29 mouse cellular contexts compared by ENCODE assay signal in the genomic region with DNA sequence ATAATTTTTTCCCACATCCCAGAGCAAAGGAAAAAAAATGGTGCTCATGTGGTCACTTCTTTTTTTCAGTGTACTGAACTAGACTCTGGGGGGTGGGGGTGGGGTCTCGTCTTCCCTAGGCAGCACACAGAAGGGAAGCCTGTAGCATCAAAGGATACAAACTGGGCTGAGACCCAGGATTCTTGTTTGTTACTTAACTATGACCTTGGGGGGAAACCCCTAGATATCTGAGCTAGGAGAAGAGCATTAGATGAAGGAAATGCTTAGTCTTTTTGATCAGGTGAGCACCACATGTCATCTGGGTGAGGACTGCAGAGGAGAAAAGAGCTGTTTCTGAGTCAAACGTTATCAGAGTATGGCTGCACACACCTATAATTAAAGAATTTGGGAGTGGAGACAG. TPM values are rescaled to one million over a fixed set of nuclear protein-coding genes. Genes with fewer than 3 reads are reported as not detected.
DNase-seq lines count a peak whose midpoint lies in the region; ATAC-seq and TF ChIP-seq lines count a peak whose summit lies in the region.
"Had no signal": no experiment of that assay in that cellular context is flagged by ENCODE, and none has a peak within 500 bp of the region (broad histone marks: within the 10 kb centered on the region; RNA-seq: fewer than 3 reads in every experiment).

No protein-coding gene starts in this region.

- no peak overlapping the region for H3K9ac ChIP-seq in liver, embryonic 12.5 days
- H3K9ac ChIP-seq in liver, embryonic 11.5 days (ENCODE audit: low read depth, low read length): no peak overlapping the region
- no peak overlapping the region for H3K9ac ChIP-seq in stomach, postnatal 0 days (ENCODE audit: low read length)
- H3K9ac ChIP-seq: embryonic facial prominence, embryonic 12.5 days; hindbrain, embryonic 13.5 days; limb, embryonic 13.5 days; midbrain, embryonic 13.5 days; neural tube, embryonic 15.5 days had no signal

- no peak for TF ChIP-seq POLR2A in small intestine, adult 2 months (IDR thresholded peaks at IDR 0.05; ENCODE audit: low read depth, low read length)

- no peak for TF ChIP-seq CTCF in small intestine, adult 2 months (IDR thresholded peaks at IDR 0.05; ENCODE audit: extremely low read depth, insufficient read length, insufficient replicate concordance, low read depth, low read length)
- TF ChIP-seq CTCF in stomach, postnatal 0 days (IDR thresholded peaks at IDR 0.05; ENCODE audit: low read depth): no peak

- H3K27ac ChIP-seq in liver, embryonic 12.5 days: peak overlapping the region; percentile 10; the same call in 1 of the 2 replicates
- H3K27ac ChIP-seq in liver, embryonic 11.5 days (ENCODE audit: low read depth, low read length): no peak overlapping the region
- H3K27ac ChIP-seq in small intestine, adult 2 months (ENCODE audit: insufficient read depth, low read depth, low read length): peak overlapping the region; percentile 94
- no peak overlapping the region for H3K27ac ChIP-seq in stomach, postnatal 0 days (replicated peaks)
- H3K27ac ChIP-seq: embryonic facial prominence, embryonic 12.5 days; hindbrain, embryonic 13.5 days; layer of hippocampus, adult 2 months; left cerebral cortex, adult 2 months; limb, embryonic 13.5 days; midbrain, embryonic 13.5 days; neural tube, embryonic 15.5 days had no signal

- TF ChIP-seq EP300 in stomach, postnatal 0 days (optimal IDR thresholded peaks at IDR 0.05): no peak

- no peak overlapping the region for H3K4me3 ChIP-seq in liver, embryonic 12.5 days
- H3K4me3 ChIP-seq in liver, embryonic 11.5 days (ENCODE audit: low read depth, low read length): no peak overlapping the region
- H3K4me3 ChIP-seq in small intestine, adult 2 months (ENCODE audit: low read depth, low read length): no peak overlapping the region
- H3K4me3 ChIP-seq in stomach, postnatal 0 days (ENCODE audit: low read depth, low read length): no peak overlapping the region
- H3K4me3 ChIP-seq: embryonic facial prominence, embryonic 12.5 days; hindbrain, embryonic 13.5 days; layer of hippocampus, adult 2 months; left cerebral cortex, adult 2 months; limb, embryonic 13.5 days; megakaryocyte, embryonic 14.5 days; midbrain, embryonic 13.5 days; neural tube, embryonic 15.5 days had no signal

- H3K9me3 ChIP-seq in liver, embryonic 12.5 days (replicated peaks): no peaks in the 10 kb centered on the region
- no peaks in the 10 kb centered on the region for H3K9me3 ChIP-seq in liver, embryonic 11.5 days (ENCODE audit: control insufficient read depth, low read length)
- H3K9me3 ChIP-seq in stomach, postnatal 0 days (ENCODE audit: control insufficient read depth, low read length): no peaks in the 10 kb centered on the region
- H3K9me3 ChIP-seq: embryonic facial prominence, embryonic 12.5 days; hindbrain, embryonic 13.5 days; limb, embryonic 13.5 days; megakaryocyte, embryonic 14.5 days; midbrain, embryonic 13.5 days; neural tube, embryonic 15.5 days had no signal

- no peaks in the 10 kb centered on the region for H3K27me3 ChIP-seq in liver, embryonic 12.5 days (replicated peaks)
- no peaks in the 10 kb centered on the region for H3K27me3 ChIP-seq in liver, embryonic 11.5 days (replicated peaks; ENCODE audit: control insufficient read depth, insufficient read depth, low read length)
- no peaks in the 10 kb centered on the region for H3K27me3 ChIP-seq in small intestine, adult 2 months (ENCODE audit: control insufficient read depth, insufficient read depth, low read length)
- H3K27me3 ChIP-seq in stomach, postnatal 0 days (ENCODE audit: control insufficient read depth, insufficient read depth, low read length): no peaks in the 10 kb centered on the region
- H3K27me3 ChIP-seq: embryonic facial prominence, embryonic 12.5 days; hindbrain, embryonic 13.5 days; limb, embryonic 13.5 days; megakaryocyte, embryonic 14.5 days; midbrain, embryonic 13.5 days; neural tube, embryonic 15.5 days had no signal

- DNase-seq in liver, embryonic 11.5 days (ENCODE audit: low spot score): no peak
- DNase-seq in CD4-positive, CD25-positive, alpha-beta regulatory T cell, adult 2 months (ENCODE audit: low read depth, low spot score): peak; percentile 44
- DNase-seq in stomach, postnatal 0 days (ENCODE audit: low spot score): no peak
- no peak for DNase-seq in thymus, postnatal 14 days
- DNase-seq: adrenal gland, postnatal 10 days; cerebellum, adult 11 months; cerebellum, adult 9-10 months; cerebellum, postnatal 36 days; embryo, embryonic 11 days; gastrocnemius, postnatal 25 days; heart, adult 18-20 months; heart, postnatal 4 days; kidney, adult 2 months; kidney, postnatal 36 days; lung, postnatal 4 days; right cerebral cortex, adult 18-20 months had no signal

- H3K4me1 ChIP-seq in liver, embryonic 12.5 days: peaks cover 45% of the 10 kb centered on the region
- peaks cover 13% of the 10 kb centered on the region; the same call in 1 of the 2 replicates for H3K4me1 ChIP-seq in liver, embryonic 11.5 days (replicated peaks; ENCODE audit: control insufficient read depth, insufficient read depth, low read length)
- H3K4me1 ChIP-seq in small intestine, adult 2 months (ENCODE audit: control insufficient read depth, insufficient read depth, insufficient read length, low read length): peaks cover 17% of the 10 kb centered on the region; the same call in 1 of the 2 replicates
- no peaks in the 10 kb centered on the region for H3K4me1 ChIP-seq in stomach, postnatal 0 days (replicated peaks; ENCODE audit: control insufficient read depth, insufficient read depth)

- H3K36me3 ChIP-seq in liver, embryonic 12.5 days: no peaks in the 10 kb centered on the region
- H3K36me3 ChIP-seq in liver, embryonic 11.5 days (ENCODE audit: control insufficient read depth, insufficient read depth, low read length): no peaks in the 10 kb centered on the region
- H3K36me3 ChIP-seq in small intestine, adult 2 months (ENCODE audit: control insufficient read depth, insufficient read depth, low read length): no peaks in the 10 kb centered on the region
- H3K36me3 ChIP-seq in stomach, postnatal 0 days (ENCODE audit: control insufficient read depth, insufficient read depth, low read length): no peaks in the 10 kb centered on the region
- H3K36me3 ChIP-seq: embryonic facial prominence, embryonic 12.5 days; hindbrain, embryonic 13.5 days; limb, embryonic 13.5 days; midbrain, embryonic 13.5 days; neural tube, embryonic 15.5 days had no signal

- ATAC-seq in liver, embryonic 12.5 days: no peak
- no peak for ATAC-seq in liver, embryonic 11.5 days (replicated peaks; ENCODE audit: low FRiP score)
- ATAC-seq in inflammation-experienced regulatory T-cells, adult 6 months: peak; percentile 26
- no peak for ATAC-seq in stomach, postnatal 0 days (ENCODE audit: low FRiP score, low TSS enrichment)
- ATAC-seq: forebrain, embryonic 14.5 days; midbrain, embryonic 13.5 days had no signal

- H3K4me2 ChIP-seq in liver, embryonic 12.5 days: no peak overlapping the region
- H3K4me2 ChIP-seq in liver, embryonic 11.5 days: no peak overlapping the region
- no peak overlapping the region for H3K4me2 ChIP-seq in stomach, postnatal 0 days (replicated peaks; ENCODE audit: low read depth)
- H3K4me2 ChIP-seq: embryonic facial prominence, embryonic 12.5 days; heart, embryonic 11.5 days; hindbrain, embryonic 13.5 days; limb, embryonic 13.5 days; midbrain, embryonic 13.5 days; neural tube, embryonic 15.5 days had no signal

- WGBS in liver, embryonic 12.5 days (ENCODE audit: insufficient replicate concordance): 46% methylated on average over 2 of the region's 2 CpGs
- 62% methylated on average over 2 of the region's 2 CpGs for WGBS in liver, embryonic 11.5 days
- 15% methylated on average over 2 of the region's 2 CpGs for WGBS in small intestine, adult 2 months
- WGBS in stomach, postnatal 0 days: 35% methylated on average over 2 of the region's 2 CpGs

RNA-seq across cellular contexts. Expression of a gene that starts 3.5 kb away (rescaled TPM):
- polyA plus RNA-seq in liver, embryonic 12.5 days (2016; fragmentation: Nextera tagmentation; extraction: Ambion mirVana): 43.8 and 46.4 TPM in 2 replicates
- 38.8 and 41.4 TPM in 2 replicates for polyA plus RNA-seq in liver, embryonic 11.5 days (2014; fragmentation: Nextera tagmentation; extraction: Ambion mirVana)
- polyA plus RNA-seq in inflammation-experienced regulatory T-cells, adult 6 months (2017; shearing (Covaris generic)): 10 to 100 TPM; 46.7 to 54.1 (median 47.0) TPM
- 2.1 and 6.0 TPM in 2 replicates for polyA plus RNA-seq in small intestine, adult 2 months (2012; rRNA removed)
- polyA plus RNA-seq in stomach, postnatal 0 days (2015; fragmentation: Nextera tagmentation; extraction: Ambion mirVana): 15.8 and 16.0 TPM in 2 replicates

Comparison
In these comparisons a context has a peak if more than half of its experiments do, and no peak if none do; other contexts are left out.
1. H3K27ac ChIP-seq: peak in liver, embryonic 12.5 days (single experiment) and small intestine, adult 2 months (single experiment); none in liver, embryonic 11.5 days (single experiment) and stomach, postnatal 0 days (single experiment).